Mouse (Mus musculus): ENCODE data around the gene Dpyd. TPM values are rescaled to one million over a fixed set of nuclear protein-coding genes. Genes with fewer than 3 reads are reported as not detected.

Gene Dpyd
- total RNA-seq, 2 experiments from 2014 or later: 14.0 to 18.7 TPM

DNA sequence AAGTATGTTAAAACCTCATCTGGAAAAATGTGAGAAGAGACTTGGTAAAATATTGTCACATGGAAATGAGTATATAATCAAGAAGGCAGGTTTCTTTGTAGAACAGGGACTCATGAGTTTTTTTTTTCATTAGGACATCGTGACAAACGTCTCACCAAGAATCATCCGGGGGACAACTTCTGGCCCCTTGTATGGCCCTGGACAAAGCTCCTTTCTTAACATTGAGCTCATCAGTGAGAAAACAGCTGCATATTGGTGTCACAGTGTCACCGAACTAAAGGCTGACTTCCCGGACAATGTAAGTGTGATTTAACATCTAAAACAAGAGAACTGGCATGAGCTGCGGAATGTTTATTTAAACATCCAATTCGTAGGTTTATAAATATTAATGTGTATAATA, 502.8 kb downstream of the Dpyd start:
- DNase-seq (ENCODE audit: extremely low spot score in 1 of 2, low spot score in 1 of 2): no peak

DNA sequence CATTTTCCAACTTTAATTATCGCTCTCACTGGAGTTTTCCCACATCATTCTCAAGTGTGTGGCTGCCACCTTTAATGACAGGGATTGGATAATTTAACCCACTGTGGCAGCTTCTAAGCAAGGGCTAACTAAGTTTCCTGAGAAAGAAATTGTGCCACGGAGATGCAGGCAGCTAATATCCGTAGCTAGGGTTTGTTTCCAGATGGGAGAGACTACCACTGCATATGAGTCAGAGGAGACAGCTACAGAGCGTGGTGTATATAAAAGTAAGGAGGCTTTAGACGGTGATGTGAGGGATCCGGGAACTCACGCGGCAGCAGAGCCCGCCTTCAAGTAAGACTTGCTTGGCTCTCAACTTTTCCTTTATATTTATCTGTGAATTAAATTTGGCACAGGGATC, 505.3 kb downstream of the Dpyd start:
- no peak for DNase-seq (ENCODE audit: extremely low spot score in 1 of 2, low spot score in 1 of 2)

DNA sequence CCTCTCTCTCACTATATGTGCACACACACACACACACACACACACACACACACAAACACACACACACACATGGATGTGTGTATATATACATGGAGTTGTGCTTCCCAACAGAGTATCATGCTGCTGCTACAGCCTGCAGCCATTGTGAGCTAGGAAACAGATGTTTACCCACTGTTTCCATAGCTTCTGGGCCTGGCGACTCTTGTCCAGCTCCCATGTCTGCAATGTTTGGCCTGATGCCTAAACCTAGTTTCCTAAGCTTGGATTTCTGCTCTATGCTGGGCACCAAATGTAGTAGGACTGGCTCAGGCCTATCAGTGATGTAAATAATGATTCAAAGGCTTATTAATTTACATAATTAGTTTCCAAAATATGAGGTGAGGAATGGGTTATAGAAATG, 524.7 kb downstream of the Dpyd start:
- DNase-seq (ENCODE audit: extremely low spot score in 1 of 2, low spot score in 1 of 2): no peak

DNA sequence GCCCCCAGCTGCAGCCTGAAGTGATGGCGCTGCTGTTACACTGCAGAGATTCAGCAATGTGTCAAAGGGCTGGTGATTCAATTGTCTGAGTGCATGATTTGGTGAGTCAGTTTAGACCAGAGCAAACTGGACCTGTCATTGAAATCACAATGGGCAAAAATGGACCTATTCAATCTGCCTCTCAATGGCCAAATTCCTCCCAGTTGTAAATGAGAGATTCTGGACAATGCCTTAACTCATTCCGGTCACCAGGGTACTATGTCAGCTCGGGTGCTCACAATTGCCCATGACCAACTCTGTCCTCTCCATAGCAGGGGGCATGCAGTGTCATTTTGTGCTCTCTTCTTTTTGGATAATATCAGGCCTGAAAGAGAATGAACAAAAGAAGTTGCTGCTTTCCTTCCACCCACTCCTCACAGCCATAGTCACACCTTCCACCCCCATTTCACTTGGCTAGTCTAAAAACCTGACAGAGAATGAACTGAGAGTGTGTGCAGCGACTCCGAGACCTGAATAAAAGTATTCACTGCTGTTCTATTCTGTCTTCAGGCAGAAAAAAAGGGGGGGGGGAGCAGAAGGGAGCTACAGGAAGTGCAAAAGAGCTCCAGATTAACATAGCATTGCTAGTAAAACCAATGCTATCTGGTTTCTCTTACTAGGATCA, 533.4 kb downstream of the Dpyd start:
- no peak for DNase-seq (ENCODE audit: extremely low spot score in 1 of 2, low spot score in 1 of 2)

GRCm38 (mm10) chr3:119126003-119126402, 564.1 kb downstream of the Dpyd start:
- DNase-seq (ENCODE audit: extremely low spot score in 1 of 2, low spot score in 1 of 2): no peak

GRCm38 (mm10) chr3:119128076-119128475, 566.1 kb downstream of the Dpyd start:
- no peak for DNase-seq (ENCODE audit: extremely low spot score in 1 of 2, low spot score in 1 of 2)

DNA sequence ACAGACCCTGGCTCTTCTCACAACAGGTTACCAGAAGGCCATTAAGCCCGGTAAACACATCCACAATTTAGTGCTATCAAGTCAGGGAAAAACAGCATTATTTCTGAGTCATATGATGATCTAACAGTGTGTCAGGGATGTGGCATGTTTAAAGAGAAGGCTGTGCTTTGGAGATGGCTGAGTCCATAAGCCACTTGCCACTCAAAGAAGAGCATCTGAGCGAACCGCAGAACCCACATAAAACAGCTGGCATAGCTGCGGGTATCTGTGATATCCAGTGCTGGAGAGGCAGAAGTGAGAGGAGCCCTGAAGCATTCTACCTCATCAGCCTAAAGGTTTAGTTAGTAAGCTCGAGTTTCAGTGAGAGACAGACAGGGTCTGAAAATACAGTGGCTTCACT, 581.1 kb downstream of the Dpyd start:
- DNase-seq (ENCODE audit: extremely low spot score in 1 of 2, low spot score in 1 of 2): no peak

DNA sequence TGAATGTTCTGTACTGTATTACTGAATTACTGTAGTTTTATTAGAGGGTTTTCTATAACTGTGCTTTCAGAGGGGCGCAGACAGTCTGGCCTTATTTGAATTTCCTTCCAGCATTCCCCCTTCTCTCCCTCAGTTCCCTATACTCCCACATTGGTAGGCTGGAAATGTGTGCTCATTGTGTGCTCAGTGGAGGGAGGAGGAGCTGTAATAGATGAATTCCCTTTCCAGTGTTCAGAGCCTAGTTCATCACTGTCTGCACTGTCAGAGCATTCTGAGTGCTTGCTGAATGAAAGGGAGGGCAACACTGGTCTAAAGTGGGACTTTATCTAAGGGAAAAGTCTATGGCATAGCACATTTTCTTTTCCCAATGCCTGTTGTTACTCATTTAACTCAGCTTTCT, 582.9 kb downstream of the Dpyd start:
- no peak for DNase-seq (ENCODE audit: extremely low spot score in 1 of 2, low spot score in 1 of 2)

- DNase-seq (ENCODE audit: extremely low spot score in 1 of 2, low spot score in 1 of 2): peak in 1 of 2 experiments; percentile 11
Observed at GRCm38 (mm10) chr3:119154604-119155444, 592.9 kb downstream of the Dpyd start.

DNA sequence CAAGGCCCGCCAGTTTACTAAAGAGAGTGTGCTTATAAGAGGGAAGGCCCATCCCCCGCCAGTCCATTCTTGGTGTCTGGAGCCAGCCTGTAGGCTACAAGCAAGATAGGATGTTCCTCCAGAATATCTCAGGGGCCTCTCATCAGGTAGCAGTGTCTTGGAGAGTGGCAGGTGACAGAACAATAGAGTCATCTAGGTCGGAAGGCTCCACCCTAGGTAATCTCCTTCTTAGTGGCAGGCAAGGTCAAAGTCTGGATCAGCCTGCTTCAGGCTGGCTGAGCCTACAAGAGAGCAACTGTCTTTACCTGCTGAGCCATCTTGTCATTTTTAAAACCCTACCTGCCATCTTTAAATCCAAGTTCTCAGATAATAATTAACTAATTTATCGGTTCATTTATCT, 596.7 kb downstream of the Dpyd start:
- DNase-seq (ENCODE audit: extremely low spot score in 1 of 2, low spot score in 1 of 2): no peak

GRCm38 (mm10) chr3:119165691-119166090, 603.8 kb downstream of the Dpyd start:
- DNase-seq (ENCODE audit: extremely low spot score in 1 of 2, low spot score in 1 of 2): no peak

DNA sequence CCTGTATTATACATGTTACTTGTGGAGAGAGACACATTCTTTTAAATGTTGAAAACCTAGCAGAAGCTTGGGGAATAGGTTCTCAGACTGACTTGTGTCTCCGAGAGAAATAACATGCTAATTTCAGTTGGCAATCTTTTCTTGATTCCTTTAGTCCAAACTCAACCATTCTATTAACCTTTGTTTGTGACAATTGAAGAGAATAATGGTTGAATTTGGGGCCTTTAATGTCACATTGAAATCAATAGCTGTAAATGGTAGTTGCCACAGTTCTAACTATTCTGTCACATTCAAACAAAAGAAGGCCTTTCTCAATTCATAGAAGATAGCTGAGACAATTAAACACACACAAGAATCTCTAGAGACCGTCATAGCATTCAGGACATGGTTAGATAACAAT, 606.2 kb downstream of the Dpyd start:
- DNase-seq (ENCODE audit: extremely low spot score in 1 of 2, low spot score in 1 of 2): no peak

DNA sequence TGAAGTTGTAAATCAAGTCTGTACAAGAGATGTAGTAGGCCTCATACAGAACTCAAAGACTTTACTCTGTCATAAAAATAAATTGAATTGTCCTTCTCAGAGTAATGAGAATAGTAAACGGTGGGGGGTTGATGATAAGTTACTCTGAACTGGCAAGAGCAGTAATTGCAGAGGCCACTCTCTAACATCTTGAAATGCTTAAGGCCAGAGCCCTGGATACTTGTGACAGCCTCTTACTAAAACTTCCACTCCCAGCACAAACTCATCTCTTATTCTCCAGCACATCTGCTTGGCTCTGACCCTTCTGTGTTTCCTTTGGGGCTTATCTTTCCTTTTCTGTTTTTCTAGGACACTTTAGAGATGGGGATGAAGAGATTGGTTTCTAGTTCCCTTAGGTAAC, 606.7 kb downstream of the Dpyd start:
- no peak for DNase-seq (ENCODE audit: extremely low spot score in 1 of 2, low spot score in 1 of 2)

DNA sequence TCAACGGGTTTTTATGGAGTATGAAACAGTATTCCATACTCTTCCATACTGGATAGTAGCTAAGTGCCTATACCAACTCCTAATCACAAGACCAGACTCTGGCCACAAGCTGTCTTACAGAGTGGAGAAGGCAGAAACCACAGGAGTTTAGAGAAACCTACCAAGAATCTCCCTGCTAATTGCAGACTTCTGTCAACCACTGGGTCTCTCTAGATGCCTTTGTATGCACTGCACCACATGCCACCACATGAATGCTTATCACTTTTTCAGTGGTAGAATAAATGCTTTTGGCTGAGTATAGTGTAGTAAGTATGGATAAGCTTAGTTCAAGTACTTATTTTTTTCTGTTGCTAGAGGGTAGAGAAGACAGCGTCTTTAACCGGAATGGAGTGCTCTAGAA, 621.3 kb downstream of the Dpyd start:
- no peak for DNase-seq (ENCODE audit: extremely low spot score in 1 of 2, low spot score in 1 of 2)

GRCm38 (mm10) chr3:119194071-119194470, 632.1 kb downstream of the Dpyd start:
- no peak for DNase-seq (ENCODE audit: extremely low spot score in 1 of 2, low spot score in 1 of 2)

DNA sequence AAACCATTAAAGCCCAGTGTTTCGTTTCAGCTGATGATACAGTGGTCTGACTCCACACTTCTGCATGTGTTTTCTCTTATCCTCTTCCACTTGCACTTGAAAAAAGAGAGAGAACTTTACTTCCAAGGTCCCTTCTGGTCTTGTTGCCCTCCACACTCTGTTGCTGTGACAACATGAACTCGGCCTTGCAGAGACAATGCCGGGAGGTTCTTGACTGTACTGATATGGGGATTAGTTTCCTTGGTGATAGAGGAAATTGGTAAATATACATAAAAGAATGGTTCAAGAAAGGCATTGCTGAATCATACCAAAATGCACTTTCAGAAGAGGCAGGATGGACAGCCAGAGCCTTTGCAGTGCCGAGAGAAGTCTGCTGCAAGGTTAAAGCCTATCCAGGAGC, 633.7 kb downstream of the Dpyd start:
- no peak for DNase-seq (ENCODE audit: extremely low spot score in 1 of 2, low spot score in 1 of 2)

GRCm38 (mm10) chr3:119220763-119221412, 659.0 kb downstream of the Dpyd start:
- DNase-seq (ENCODE audit: extremely low spot score in 1 of 2, low spot score in 1 of 2): no peak

GRCm38 (mm10) chr3:119243181-119243580, 681.3 kb downstream of the Dpyd start:
- no peak for DNase-seq (ENCODE audit: extremely low spot score in 1 of 2, low spot score in 1 of 2)

- DNase-seq (ENCODE audit: extremely low spot score in 1 of 2, low spot score in 1 of 2): peak in 1 of 2 experiments; percentile 54
Observed at GRCm38 (mm10) chr3:119256516-119256915, 694.6 kb downstream of the Dpyd start.

GRCm38 (mm10) chr3:119275241-119275640, 713.3 kb downstream of the Dpyd start:
- DNase-seq (ENCODE audit: extremely low spot score in 1 of 2, low spot score in 1 of 2): no peak

DNA sequence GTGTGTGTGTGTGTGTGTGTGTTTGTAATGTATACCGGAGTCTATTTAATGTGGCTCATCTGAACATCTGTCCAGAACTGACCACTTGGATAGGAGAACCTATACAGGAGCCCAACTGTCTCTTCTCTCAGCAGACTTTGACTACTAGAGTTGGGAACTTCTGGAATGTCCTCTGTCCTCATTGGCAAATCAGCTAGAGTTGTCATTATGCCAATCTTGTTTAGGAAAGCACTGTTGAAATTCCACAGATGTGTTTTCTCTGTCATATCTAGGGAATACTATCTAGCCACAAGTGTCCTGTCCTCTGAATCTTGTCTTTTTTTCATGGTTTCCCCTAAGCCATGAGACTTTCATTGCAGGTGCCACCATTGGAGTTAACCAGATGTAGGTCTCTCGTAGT, 718.7 kb downstream of the Dpyd start:
- no peak for DNase-seq (ENCODE audit: extremely low spot score in 1 of 2, low spot score in 1 of 2)

All from layer of hippocampus, postnatal 25 days (tissue).